Mouse (Mus musculus): ENCODE measurements around the gene Adam12.

DNA sequence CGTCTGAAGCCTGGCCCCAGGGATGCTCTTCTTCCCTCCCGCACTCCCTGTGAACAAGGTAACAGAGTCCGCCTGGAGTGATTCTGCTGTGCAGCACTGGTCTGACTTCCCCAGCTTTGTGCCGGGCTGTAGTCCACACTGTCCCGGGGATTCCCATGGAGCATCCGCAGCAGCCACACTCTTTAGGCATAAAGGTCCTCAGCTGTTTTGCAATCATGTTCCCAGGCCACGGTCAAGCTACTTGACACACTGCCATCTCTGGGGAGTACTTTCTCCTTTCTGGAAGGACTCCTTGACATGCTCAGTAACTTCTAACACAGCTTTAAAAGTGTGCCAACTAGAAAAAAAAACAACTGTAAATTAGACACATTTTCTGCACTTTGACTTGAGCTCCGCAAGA, 116.5 kb downstream of the Adam12 start:
- TF ChIP-seq POLR2A (IDR thresholded peaks at IDR 0.05; ENCODE audit: insufficient read depth, low read length) = no peak
- TF ChIP-seq CTCF (IDR thresholded peaks at IDR 0.05; ENCODE audit: low read depth, low read length) = no peak

All from ES-Bruce4 (cell line).